Mouse (Mus musculus): ENCODE measurements at regions not wholly inside any gene's neighbourhood (a gene's known extent, or its start where the extent isn't known, plus 50 kb on each side); places are given as distances from the start of the nearest gene placed in this dataset.

GRCm38 (mm10) chr6:126350476-126350875, 183.8 kb upstream of the Ntf3 start:
- TF ChIP-seq CTCF (IDR thresholded peaks at IDR 0.05; ENCODE audit: extremely low read depth, insufficient read length, insufficient replicate concordance, low read depth, low read length) (no peak), POLR2A (IDR thresholded peaks at IDR 0.05; ENCODE audit: low read depth, low read length) (no peak)
